Mouse (Mus musculus): ENCODE measurements at regions not wholly inside any gene's neighbourhood (a gene's known extent, or its start where the extent isn't known, plus 50 kb on each side); places are given as distances from the start of the nearest gene placed in this dataset.

DNA sequence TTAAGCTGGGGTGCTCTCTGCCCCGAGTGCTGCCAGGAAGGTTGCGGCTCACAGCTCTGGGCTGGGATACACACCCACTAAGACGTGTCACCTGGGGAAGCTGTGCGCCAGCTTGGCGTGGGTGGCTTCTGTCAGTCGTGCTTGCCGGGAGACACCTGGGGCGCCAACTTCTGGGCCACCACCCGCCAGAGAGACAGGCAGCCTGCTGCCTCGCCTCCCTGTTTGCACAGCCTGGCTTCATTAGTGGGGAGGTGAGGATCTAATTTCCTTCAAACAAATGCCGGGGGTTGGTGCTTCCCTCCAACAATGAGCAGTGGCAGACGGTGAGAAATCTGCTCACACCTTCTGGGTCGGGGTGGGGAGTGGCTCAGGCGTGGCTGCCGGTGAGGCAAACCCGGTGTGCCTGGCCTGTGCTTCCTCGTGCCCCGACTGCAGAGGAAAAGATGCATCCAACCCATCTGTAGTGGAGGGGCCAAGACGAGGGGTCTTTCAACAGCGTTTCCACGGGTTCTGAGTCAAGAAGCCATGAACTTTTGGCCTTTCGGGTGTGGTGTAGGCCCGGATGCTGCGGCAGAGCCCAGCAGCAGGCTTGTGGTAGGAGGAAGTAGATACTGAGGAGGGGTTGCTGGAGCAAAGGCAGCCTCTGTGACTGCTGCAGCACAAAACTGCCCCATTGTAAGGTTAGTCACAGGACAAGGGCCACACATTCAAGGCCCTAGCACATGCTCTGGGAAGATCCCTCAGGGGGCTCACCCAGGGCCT, 140.6 kb downstream of the Tpra1 start:
- no peak for TF ChIP-seq POLR2A (IDR thresholded peaks at IDR 0.05; ENCODE audit: borderline replicate concordance, extremely low read depth, insufficient read depth, insufficient read length, poor library complexity, severe bottlenecking)
- no peak for TF ChIP-seq CTCF (IDR thresholded peaks at IDR 0.05; ENCODE audit: borderline replicate concordance, extremely low read depth, insufficient read depth, insufficient read length)

Measured in brain, embryonic 14.5 days (tissue).